Mouse (Mus musculus): ENCODE measurements at regions not wholly inside any gene's neighbourhood (a gene's known extent, or its start where the extent isn't known, plus 50 kb on each side); places are given as distances from the start of the nearest gene placed in this dataset.

- DNase-seq = no peak
Observed at GRCm38 (mm10) chr7:75923951-75924467, 75.9 kb downstream of the Klhl25 start.

- DNase-seq = peak in 1 of 2 experiments; percentile 7
Observed at GRCm38 (mm10) chr7:75927537-75927936, 79.4 kb downstream of the Klhl25 start.

GRCm38 (mm10) chr7:75943844-75944243, 95.7 kb downstream of the Klhl25 start:
- DNase-seq = no peak

GRCm38 (mm10) chr7:75955671-75956070, 107.6 kb downstream of the Klhl25 start:
- no peak for DNase-seq

- DNase-seq = no peak
Observed at GRCm38 (mm10) chr7:75957366-75957765, 109.3 kb downstream of the Klhl25 start.

GRCm38 (mm10) chr7:75959903-75960620, 112.0 kb downstream of the Klhl25 start:
- DNase-seq = no peak

GRCm38 (mm10) chr7:75968177-75968576, 120.1 kb downstream of the Klhl25 start:
- DNase-seq = no peak

- DNase-seq = no peak
Observed at GRCm38 (mm10) chr7:75970914-75971313, 122.8 kb downstream of the Klhl25 start.

- no peak for DNase-seq
Observed at GRCm38 (mm10) chr7:75971706-75972105, 123.6 kb downstream of the Klhl25 start.

GRCm38 (mm10) chr7:75981560-75981959, 133.4 kb downstream of the Klhl25 start:
- no peak for DNase-seq

GRCm38 (mm10) chr7:75983029-75983808, 135.1 kb downstream of the Klhl25 start:
- DNase-seq = peak in 1 of 2 experiments; percentile 2

- no peak for DNase-seq
Observed at GRCm38 (mm10) chr7:75983809-75984171, 135.7 kb downstream of the Klhl25 start.

- DNase-seq = peak in 1 of 2 experiments; percentile 2
Observed at GRCm38 (mm10) chr7:75998853-75999252, 150.7 kb downstream of the Klhl25 start.

GRCm38 (mm10) chr7:75999324-75999907, 151.3 kb downstream of the Klhl25 start:
- no peak for DNase-seq

GRCm38 (mm10) chr7:76001012-76001411, 152.9 kb downstream of the Klhl25 start:
- no peak for DNase-seq

- no peak for DNase-seq
Observed at GRCm38 (mm10) chr7:76008226-76008625, 160.1 kb downstream of the Klhl25 start.

- DNase-seq = no peak
Observed at GRCm38 (mm10) chr7:76047743-76048142, 181.9 kb upstream of the Agbl1 start.

- DNase-seq = no peak
Observed at GRCm38 (mm10) chr7:76049342-76049741, 180.3 kb upstream of the Agbl1 start.

- DNase-seq = no peak
Observed at GRCm38 (mm10) chr7:76053843-76054242, 175.8 kb upstream of the Agbl1 start.

GRCm38 (mm10) chr7:76099149-76099548, 130.5 kb upstream of the Agbl1 start:
- DNase-seq = no peak

GRCm38 (mm10) chr7:76121242-76121844, 108.3 kb upstream of the Agbl1 start:
- DNase-seq = no peak

GRCm38 (mm10) chr7:76127641-76128111, 102.0 kb upstream of the Agbl1 start:
- no peak for DNase-seq

GRCm38 (mm10) chr7:76142455-76142854, 87.2 kb upstream of the Agbl1 start:
- no peak for DNase-seq
